Mouse (Mus musculus) embryonic facial prominence, embryonic 10.5 days (tissue): Measurements from ENCODE around the gene Mroh8. TPM values are rescaled to one million over a fixed set of nuclear protein-coding genes. Genes with fewer than 3 reads are reported as not detected.
"Not testable (repeated sequence)": the region's sequence is repeated elsewhere in the genome, so short reads cannot be mapped to it uniquely, and the experiment has no call there.

Experiments
- DNase-seq: peaks from one replicate; pipeline ENCODE4 v3.0.0-alpha.2; 2017; ENCODE audit warnings: low spot score
- H3K27ac ChIP-seq: fragments of 300-500 bp; sonication (generic); replicated peaks from 2 replicates; pipeline ENCODE4 v1.5.1; 2016; ENCODE audit warnings: mild to moderate bottlenecking
- H3K27me3 ChIP-seq: fragments of 300-500 bp; sonication (generic); replicated peaks from 2 replicates; pipeline ENCODE4 v1.6.1; 2016; ENCODE audit warnings: low read depth, mild to moderate bottlenecking; ENCODE audit not compliant: poor library complexity, severe bottlenecking
- H3K36me3 ChIP-seq: fragments of 300-500 bp; sonication (generic); replicated peaks from 2 replicates; pipeline ENCODE4 v1.6.1; 2016; ENCODE audit warnings: mild to moderate bottlenecking, moderate library complexity
- H3K4me1 ChIP-seq: fragments of 300-500 bp; sonication (generic); 2 replicates; pipeline ENCODE4 v1.6.1; 2016
- H3K4me3 ChIP-seq: fragments of 300-500 bp; sonication (generic); 2 replicates; pipeline ENCODE4 v1.5.1; 2016; ENCODE audit warnings: mild to moderate bottlenecking, moderate library complexity
- H3K9me3 ChIP-seq: fragments of 300-500 bp; sonication (generic); 2 replicates; pipeline ENCODE4 v1.6.1; 2016; ENCODE audit warnings: mild to moderate bottlenecking
- WGBS: fragments of 180-500 bp; shearing (Covaris S2); methylation state at CpG from one replicate; pipeline ENCODE4 v1.1.7; 2016; 5-methylcytosine and 5-hydroxymethylcytosine counted together
- polyA plus RNA-seq: library from polyadenylated mRNA; unstranded; fragments of >200 nt; fragmentation: Nextera tagmentation; extraction: Ambion mirVana; gene quantifications from 2 replicates; pipeline ENCODE4 v1.2.1, GENCODE M21; 2016

Gene Mroh8
- polyA plus RNA-seq, 1 experiment from 2014 or later = 1.0 TPM

- Histone ChIP-seq H3K27ac (no peak overlapping the region), H3K36me3 (peaks cover 82% of the 10 kb centered on the region), H3K4me3 (no peak overlapping the region), H3K27me3 (no peaks in the 10 kb centered on the region), H3K9me3 (no peaks in the 10 kb centered on the region), H3K4me1 (no peaks in the 10 kb centered on the region)
- DNase-seq = no peak
- WGBS = 93% methylated on average over 3 of the region's 3 CpGs
Measured at GRCm38 (mm10) chr2:157176248-157176647, 103.1 kb downstream of the Mroh8 start.

- Histone ChIP-seq H3K27ac (no peak overlapping the region), H3K9me3 (no peaks in the 10 kb centered on the region), H3K27me3 (no peaks in the 10 kb centered on the region), H3K36me3 (peaks cover 77% of the 10 kb centered on the region), H3K4me3 (no peak overlapping the region), H3K4me1 (no peaks in the 10 kb centered on the region; the same call in 1 of the 2 replicates)
- WGBS = 71% methylated on average over 5 of the region's 5 CpGs
- DNase-seq = no peak
Measured at GRCm38 (mm10) chr2:157174416-157174815, 104.9 kb downstream of the Mroh8 start.

GRCm38 (mm10) chr2:157173555-157173954 lies 105.8 kb downstream of the Mroh8 start:
- DNase-seq = no peak
- H3K4me1 ChIP-seq = no peaks in the 10 kb centered on the region; the same call in 1 of the 2 replicates
- H3K27ac ChIP-seq = no peak overlapping the region
- no peak overlapping the region for H3K4me3 ChIP-seq
- no peaks in the 10 kb centered on the region for H3K27me3 ChIP-seq
- no peaks in the 10 kb centered on the region for H3K9me3 ChIP-seq
- 92% methylated on average over 6 of the region's 6 CpGs for WGBS
- H3K36me3 ChIP-seq = peaks cover 86% of the 10 kb centered on the region

- Histone ChIP-seq H3K36me3 (peaks cover 84% of the 10 kb centered on the region), H3K4me1 (no peaks in the 10 kb centered on the region; the same call in 1 of the 2 replicates), H3K4me3 (no peak overlapping the region), H3K27me3 (no peaks in the 10 kb centered on the region), H3K27ac (no peak overlapping the region), H3K9me3 (no peaks in the 10 kb centered on the region)
- DNase-seq = no peak
- WGBS = 95% methylated on average over 6 of the region's 6 CpGs
Measured at GRCm38 (mm10) chr2:157172984-157173383, 106.4 kb downstream of the Mroh8 start.

- Histone ChIP-seq H3K36me3 (peaks cover 82% of the 10 kb centered on the region), H3K27me3 (no peaks in the 10 kb centered on the region), H3K4me1 (no peaks in the 10 kb centered on the region; the same call in 1 of the 2 replicates), H3K27ac (no peak overlapping the region), H3K4me3 (no peak overlapping the region), H3K9me3 (no peaks in the 10 kb centered on the region)
- no peak for DNase-seq
- WGBS = 65% methylated on average over 6 of the region's 6 CpGs
Measured at GRCm38 (mm10) chr2:157170626-157171025, 108.7 kb downstream of the Mroh8 start.

- Histone ChIP-seq H3K4me1 (no peaks in the 10 kb centered on the region; the same call in 1 of the 2 replicates), H3K27ac (no peak overlapping the region)
- WGBS = 41% methylated on average over 5 of the region's 5 CpGs
Measured at GRCm38 (mm10) chr2:157170166-157170565, 109.2 kb downstream of the Mroh8 start.

GRCm38 (mm10) chr2:157166371-157167080 lies 112.8 kb downstream of the Mroh8 start:
- H3K9me3 ChIP-seq = no peaks in the 10 kb centered on the region
- no peak for DNase-seq
- H3K36me3 ChIP-seq = peaks cover 81% of the 10 kb centered on the region
- WGBS = 94% methylated on average over 12 of the region's 12 CpGs
- H3K27ac ChIP-seq = no peak overlapping the region
- H3K27me3 ChIP-seq = no peaks in the 10 kb centered on the region
- no peak overlapping the region for H3K4me3 ChIP-seq
- H3K4me1 ChIP-seq = no peaks in the 10 kb centered on the region; the same call in 1 of the 2 replicates

More at GRCm38 (mm10) chr2:157170166-157170565, 109.2 kb downstream of the Mroh8 start:
- no peak overlapping the region for H3K4me3 ChIP-seq
- no peaks in the 10 kb centered on the region for H3K27me3 ChIP-seq
- peaks cover 81% of the 10 kb centered on the region for H3K36me3 ChIP-seq
- DNase-seq = no peak
- no peaks in the 10 kb centered on the region for H3K9me3 ChIP-seq

- H3K4me3 ChIP-seq, H3K27ac ChIP-seq, H3K4me1 ChIP-seq, DNase-seq, H3K9me3 ChIP-seq, H3K27me3 ChIP-seq: not testable (repeated sequence)
- H3K36me3 ChIP-seq = peaks cover 87% of the 10 kb centered on the region
Measured at GRCm38 (mm10) chr2:157165312-157166224, 113.8 kb downstream of the Mroh8 start.

GRCm38 (mm10) chr2:157164101-157164500 lies 115.2 kb downstream of the Mroh8 start:
- Histone ChIP-seq H3K4me3 (no peak overlapping the region), H3K27me3 (no peaks in the 10 kb centered on the region), H3K9me3 (no peaks in the 10 kb centered on the region), H3K27ac (no peak overlapping the region), H3K36me3 (peaks cover 90% of the 10 kb centered on the region), H3K4me1 (no peaks in the 10 kb centered on the region)
- 83% methylated on average over 2 of the region's 2 CpGs for WGBS
- no peak for DNase-seq

Other genes starting within 250 kb of the Mroh8 start
- gene Soga1, start 200.3 kb downstream of the Mroh8 start, polyA plus RNA-seq = 4.5 and 4.7 TPM in 2 replicates
- gene Tldc2, start 192.5 kb downstream of the Mroh8 start, polyA plus RNA-seq = not detected in 2 replicates
- 26.7 and 27.8 TPM in 2 replicates for gene Samhd1, start 144.3 kb downstream of the Mroh8 start, polyA plus RNA-seq
- 21.4 and 23.7 TPM in 2 replicates for gene Rbl1, start 75.0 kb downstream of the Mroh8 start, polyA plus RNA-seq
- gene Rpn2, start 532 bp downstream of the Mroh8 start, polyA plus RNA-seq = 266 and 277 TPM in 2 replicates
- gene Ghrh, start 68.0 kb upstream of the Mroh8 start, polyA plus RNA-seq = 0.34 and 1.3 TPM in 2 replicates
- gene Manbal, start 88.0 kb upstream of the Mroh8 start, polyA plus RNA-seq = 61.1 and 66.5 TPM in 2 replicates
- gene Src, start 138.9 kb upstream of the Mroh8 start, polyA plus RNA-seq = 22.1 and 23.1 TPM in 2 replicates